ENCODE assay signal across 29 mouse cellular contexts in genomic region chr17:56902698-56903097, GRCm38 (mm10). TPM values are rescaled to one million over a fixed set of nuclear protein-coding genes. Genes with fewer than 3 reads are reported as not detected.
DNase-seq lines count a peak whose midpoint lies in the region; ATAC-seq lines count a peak whose summit lies in the region.
"Had no signal": no experiment of that assay in that cellular context is flagged by ENCODE, and none has a peak within 500 bp of the region (broad histone marks: within the 10 kb centered on the region; RNA-seq: fewer than 3 reads in every experiment).

No protein-coding gene starts in this region.

- H3K36me3 ChIP-seq in hindbrain, embryonic 12.5 days: peaks cover 82% of the 10 kb centered on the region
- H3K36me3 ChIP-seq in hindbrain, embryonic 11.5 days (ENCODE audit: control insufficient read depth, insufficient read depth, low read length): peaks cover 29% of the 10 kb centered on the region
- peaks cover 100% of the 10 kb centered on the region for H3K36me3 ChIP-seq in midbrain, embryonic 10.5 days
- peaks cover 32% of the 10 kb centered on the region for H3K36me3 ChIP-seq in midbrain, embryonic 16.5 days (ENCODE audit: control insufficient read depth, insufficient read depth, low read length)
- H3K36me3 ChIP-seq in stomach, embryonic 14.5 days (ENCODE audit: control insufficient read depth, insufficient read depth, low read length): peaks cover 57% of the 10 kb centered on the region

- 0 out of 2 replicates have a peak overlapping the region, but pooled peaks have one; percentile 5 for H3K27ac ChIP-seq in hindbrain, embryonic 12.5 days
- H3K27ac ChIP-seq in hindbrain, embryonic 11.5 days (ENCODE audit: low read depth, low read length): no peak overlapping the region
- H3K27ac ChIP-seq in midbrain, embryonic 10.5 days (replicated peaks): peak overlapping the region; percentile 2; the same call in 1 of the 2 replicates
- no peak overlapping the region for H3K27ac ChIP-seq in midbrain, embryonic 16.5 days (ENCODE audit: low read length)
- no peak overlapping the region for H3K27ac ChIP-seq in stomach, embryonic 14.5 days (ENCODE audit: low read length)
- H3K27ac ChIP-seq: forebrain, embryonic 13.5 days; heart, embryonic 10.5 days; intestine, embryonic 15.5 days; layer of hippocampus, adult 2 months; limb, embryonic 13.5 days; liver, embryonic 12.5 days had no signal

- no peak overlapping the region for H3K4me3 ChIP-seq in hindbrain, embryonic 12.5 days
- H3K4me3 ChIP-seq in hindbrain, embryonic 11.5 days (ENCODE audit: low read depth, low read length): no peak overlapping the region
- no peak overlapping the region for H3K4me3 ChIP-seq in midbrain, embryonic 10.5 days
- no peak overlapping the region for H3K4me3 ChIP-seq in midbrain, embryonic 16.5 days (ENCODE audit: low read depth, low read length)
- no peak overlapping the region for H3K4me3 ChIP-seq in stomach, embryonic 14.5 days (ENCODE audit: low read depth, low read length)
- H3K4me3 ChIP-seq: forebrain, embryonic 13.5 days; heart, embryonic 10.5 days; intestine, embryonic 15.5 days; layer of hippocampus, adult 2 months; limb, embryonic 13.5 days; liver, embryonic 12.5 days had no signal

- 83% methylated on average over 5 of the region's 5 CpGs for WGBS in hindbrain, embryonic 12.5 days
- WGBS in hindbrain, embryonic 11.5 days: 84% methylated on average over 5 of the region's 5 CpGs
- 83% methylated on average over 5 of the region's 5 CpGs for WGBS in midbrain, embryonic 10.5 days
- 76% methylated on average over 5 of the region's 5 CpGs for WGBS in midbrain, embryonic 16.5 days
- 88% methylated on average over 5 of the region's 5 CpGs for WGBS in stomach, embryonic 14.5 days

- no peaks in the 10 kb centered on the region for H3K27me3 ChIP-seq in hindbrain, embryonic 12.5 days
- H3K27me3 ChIP-seq in hindbrain, embryonic 11.5 days (ENCODE audit: control insufficient read depth, insufficient read depth, low read length): no peaks in the 10 kb centered on the region
- no peaks in the 10 kb centered on the region for H3K27me3 ChIP-seq in midbrain, embryonic 10.5 days (ENCODE audit: low read depth, poor library complexity, severe bottlenecking)
- no peaks in the 10 kb centered on the region for H3K27me3 ChIP-seq in midbrain, embryonic 16.5 days (ENCODE audit: control insufficient read depth, insufficient read depth, low read depth, low read length)
- H3K27me3 ChIP-seq in stomach, embryonic 14.5 days (ENCODE audit: control insufficient read depth, insufficient read depth, low read length): no peaks in the 10 kb centered on the region
- H3K27me3 ChIP-seq: forebrain, embryonic 13.5 days; intestine, embryonic 15.5 days; limb, embryonic 13.5 days; liver, embryonic 12.5 days had no signal

- H3K4me2 ChIP-seq in hindbrain, embryonic 12.5 days (replicated peaks): no peak overlapping the region
- no peak overlapping the region for H3K4me2 ChIP-seq in hindbrain, embryonic 11.5 days (replicated peaks; ENCODE audit: low read depth, low read length)
- H3K4me2 ChIP-seq in midbrain, embryonic 16.5 days (ENCODE audit: low read length): no peak overlapping the region
- H3K4me2 ChIP-seq in stomach, embryonic 14.5 days (replicated peaks; ENCODE audit: low read depth, low read length): no peak overlapping the region
- H3K4me2 ChIP-seq: forebrain, embryonic 13.5 days; intestine, embryonic 15.5 days; limb, embryonic 13.5 days; liver, embryonic 12.5 days had no signal

- peak; percentile 29 for DNase-seq in adrenal gland, adult 8-10 months
- DNase-seq in adrenal gland, postnatal 25 days: no peak
- no peak for DNase-seq in hindbrain, embryonic 11.5 days (ENCODE audit: low spot score)
- no peak for DNase-seq in midbrain, embryonic 10.5 days (ENCODE audit: low spot score)
- DNase-seq in spleen, adult 12 weeks (ENCODE audit: low spot score): no peak
- DNase-seq: cerebellum, postnatal 36 days; heart, postnatal 4 days; kidney, postnatal 25 days; lung, adult 18-20 months; lung, postnatal 14 days; spleen, adult 18-20 months; thymus, postnatal 36 days had no signal

- no peaks in the 10 kb centered on the region for H3K9me3 ChIP-seq in hindbrain, embryonic 12.5 days (replicated peaks)
- no peaks in the 10 kb centered on the region for H3K9me3 ChIP-seq in hindbrain, embryonic 11.5 days (ENCODE audit: control insufficient read depth, low read length)
- H3K9me3 ChIP-seq in midbrain, embryonic 10.5 days (replicated peaks): no peaks in the 10 kb centered on the region
- H3K9me3 ChIP-seq in midbrain, embryonic 16.5 days (replicated peaks; ENCODE audit: control insufficient read depth, low read length, poor library complexity, severe bottlenecking): no peaks in the 10 kb centered on the region
- H3K9me3 ChIP-seq in stomach, embryonic 14.5 days (ENCODE audit: control insufficient read depth, low read depth, low read length): no peaks in the 10 kb centered on the region
- H3K9me3 ChIP-seq: forebrain, embryonic 13.5 days; heart, embryonic 10.5 days; intestine, embryonic 15.5 days; limb, embryonic 13.5 days; liver, embryonic 12.5 days had no signal

- H3K9ac ChIP-seq in hindbrain, embryonic 12.5 days: no peak overlapping the region
- H3K9ac ChIP-seq in hindbrain, embryonic 11.5 days (ENCODE audit: low read depth, low read length): no peak overlapping the region
- H3K9ac ChIP-seq in midbrain, embryonic 16.5 days (ENCODE audit: low read depth, low read length): no peak overlapping the region
- 0 out of 2 replicates have a peak overlapping the region, but pooled peaks have one; percentile 6 for H3K9ac ChIP-seq in stomach, embryonic 14.5 days (replicated peaks; ENCODE audit: low read depth, low read length)
- H3K9ac ChIP-seq: forebrain, embryonic 13.5 days; intestine, embryonic 15.5 days; limb, embryonic 13.5 days; liver, embryonic 12.5 days had no signal

- H3K4me1 ChIP-seq in hindbrain, embryonic 12.5 days: no peaks in the 10 kb centered on the region
- no peaks in the 10 kb centered on the region for H3K4me1 ChIP-seq in hindbrain, embryonic 11.5 days (replicated peaks; ENCODE audit: control insufficient read depth, insufficient read depth, low read length)
- H3K4me1 ChIP-seq in midbrain, embryonic 10.5 days: peaks cover 4% of the 10 kb centered on the region; the same call in 1 of the 2 replicates
- H3K4me1 ChIP-seq in midbrain, embryonic 16.5 days (ENCODE audit: control insufficient read depth, insufficient read depth, low read length): no peaks in the 10 kb centered on the region; the same call in 1 of the 2 replicates
- 0 out of 2 replicates have a peak, but pooled peaks cover 2% of the 10 kb centered on the region for H3K4me1 ChIP-seq in stomach, embryonic 14.5 days (ENCODE audit: control insufficient read depth, insufficient read depth, low read length)
- H3K4me1 ChIP-seq: limb, embryonic 13.5 days had no signal

- no peak for ATAC-seq in hindbrain, embryonic 12.5 days (ENCODE audit: low FRiP score)
- ATAC-seq in hindbrain, embryonic 11.5 days (ENCODE audit: low FRiP score): no peak
- ATAC-seq in midbrain, embryonic 16.5 days: no peak
- ATAC-seq in stomach, embryonic 14.5 days (ENCODE audit: insufficient number of reproducible peaks, insufficient read depth, low FRiP score, low read depth): no peak
- ATAC-seq: forebrain, embryonic 13.5 days; hindbrain, embryonic 16.5 days; intestine, embryonic 15.5 days; liver, embryonic 12.5 days had no signal

RNA-seq across cellular contexts. Expression of gene 1700061G19Rik, which starts 27.4 kb away (rescaled TPM):
- 1 to 10 TPM in 3 of 4 experiments, under 1 TPM in 1; 0.34 to 1.7 (median 1.3) TPM for total RNA-seq in adrenal gland, adult 8-10 months (2022)
- 5.4 and 8.9 TPM in 2 replicates for total RNA-seq in adrenal gland, postnatal 25 days (2021)
- polyA plus RNA-seq in hindbrain, embryonic 12.5 days (2016; fragmentation: Nextera tagmentation; extraction: Ambion mirVana): 0.27 and 0.52 TPM in 2 replicates
- polyA plus RNA-seq in hindbrain, embryonic 11.5 days (2014; fragmentation: Nextera tagmentation; extraction: Ambion mirVana): 0.25 and 0.26 TPM in 2 replicates
- 0.48 and 0.66 TPM in 2 replicates for polyA plus RNA-seq in midbrain, embryonic 10.5 days (2016; fragmentation: Nextera tagmentation; extraction: Ambion mirVana)
- polyA plus RNA-seq in midbrain, embryonic 16.5 days (2015; fragmentation: Nextera tagmentation; extraction: Ambion mirVana): 0.57 and 0.63 TPM in 2 replicates
- 0.35 and 0.76 TPM in 2 replicates for polyA plus RNA-seq in stomach, embryonic 14.5 days (2014; fragmentation: Nextera tagmentation; extraction: Ambion mirVana)
- total RNA-seq: gastrocnemius, adult 18-20 months had no signal

RNA-seq across cellular contexts. Expression of gene Acsbg2, which starts 28.5 kb away (rescaled TPM):
- under 1 TPM in 3 of 4 experiments, not detected in 1; 0.22 to 0.40 (median 0.23) TPM for total RNA-seq in adrenal gland, adult 8-10 months (2022)
- 0.71 and 0.76 TPM in 2 replicates for total RNA-seq in adrenal gland, postnatal 25 days (2021)
- not detected in 2 replicates for polyA plus RNA-seq in hindbrain, embryonic 12.5 days (2016; fragmentation: Nextera tagmentation; extraction: Ambion mirVana)
- not detected in 2 replicates for polyA plus RNA-seq in hindbrain, embryonic 11.5 days (2014; fragmentation: Nextera tagmentation; extraction: Ambion mirVana)
- not detected in 2 replicates for polyA plus RNA-seq in midbrain, embryonic 10.5 days (2016; fragmentation: Nextera tagmentation; extraction: Ambion mirVana)
- polyA plus RNA-seq in midbrain, embryonic 16.5 days (2015; fragmentation: Nextera tagmentation; extraction: Ambion mirVana): not detected in 2 replicates
- not detected in 2 replicates for polyA plus RNA-seq in stomach, embryonic 14.5 days (2014; fragmentation: Nextera tagmentation; extraction: Ambion mirVana)
- total RNA-seq: gastrocnemius, adult 18-20 months; heart, postnatal 4 days; layer of hippocampus, adult 2 months; layer of hippocampus, postnatal 25 days; left cerebral cortex, postnatal 14 days; megakaryocyte, adult 5-6 weeks had no signal
- polyA plus RNA-seq: embryonic facial prominence, embryonic 14.5 days; forebrain, embryonic 13.5 days; heart, embryonic 10.5 days; heart, embryonic 16.5 days; hindbrain, embryonic 16.5 days; intestine, embryonic 15.5 days; limb, embryonic 13.5 days; liver, embryonic 12.5 days; neural tube, embryonic 11.5 days had no signal

RNA-seq across cellular contexts. Expression of gene Mllt1, which starts 32.5 kb away (rescaled TPM):
- 10 to 100 TPM; 29.0 to 38.7 (median 36.0) TPM for total RNA-seq in adrenal gland, adult 8-10 months (2022)
- 36.2 and 36.3 TPM in 2 replicates for total RNA-seq in adrenal gland, postnatal 25 days (2021)
- polyA plus RNA-seq in hindbrain, embryonic 12.5 days (2016; fragmentation: Nextera tagmentation; extraction: Ambion mirVana): 100 and 102 TPM in 2 replicates
- 26.0 and 32.2 TPM in 2 replicates for polyA plus RNA-seq in hindbrain, embryonic 11.5 days (2014; fragmentation: Nextera tagmentation; extraction: Ambion mirVana)
- polyA plus RNA-seq in midbrain, embryonic 10.5 days (2016; fragmentation: Nextera tagmentation; extraction: Ambion mirVana): 67.7 and 77.8 TPM in 2 replicates
- polyA plus RNA-seq in midbrain, embryonic 16.5 days (2015; fragmentation: Nextera tagmentation; extraction: Ambion mirVana): 91.4 and 95.3 TPM in 2 replicates
- 26.8 and 29.6 TPM in 2 replicates for polyA plus RNA-seq in stomach, embryonic 14.5 days (2014; fragmentation: Nextera tagmentation; extraction: Ambion mirVana)

Comparison
In these comparisons a context has a peak if more than half of its experiments do, and no peak if none do; other contexts are left out.
1. H3K27ac ChIP-seq: peak in hindbrain, embryonic 12.5 days (single experiment) and midbrain, embryonic 10.5 days (single experiment); none in hindbrain, embryonic 11.5 days (single experiment), midbrain, embryonic 16.5 days (single experiment) and stomach, embryonic 14.5 days (single experiment).